Mouse (Mus musculus): Measurements from ENCODE around the gene Gm4131.

Gene Gm4131

GRCm38 (mm10) chr14:62546746-62547145 lies 20.0 kb downstream of the Gm4131 start:
- no peak for DNase-seq

DNA sequence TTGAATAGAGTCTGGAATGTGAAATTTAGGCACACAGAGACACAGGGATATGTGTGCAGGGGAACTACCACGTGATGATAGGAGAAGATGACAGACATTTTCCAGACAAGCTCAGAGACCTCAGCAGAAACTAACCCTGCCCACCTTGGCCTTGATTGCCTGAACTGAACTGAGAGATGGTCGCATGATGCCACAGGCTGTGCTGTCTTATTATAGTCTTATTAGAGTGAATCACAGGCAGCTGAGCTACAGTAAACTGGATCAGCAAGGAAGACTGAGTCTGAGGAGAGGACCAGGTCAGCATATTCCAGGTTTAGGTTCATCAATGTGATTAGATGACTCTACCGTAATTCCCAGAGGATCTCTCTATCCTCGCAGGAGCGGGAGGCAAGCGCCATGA lies 20.4 kb downstream of the Gm4131 start:
- no peak for DNase-seq

DNA sequence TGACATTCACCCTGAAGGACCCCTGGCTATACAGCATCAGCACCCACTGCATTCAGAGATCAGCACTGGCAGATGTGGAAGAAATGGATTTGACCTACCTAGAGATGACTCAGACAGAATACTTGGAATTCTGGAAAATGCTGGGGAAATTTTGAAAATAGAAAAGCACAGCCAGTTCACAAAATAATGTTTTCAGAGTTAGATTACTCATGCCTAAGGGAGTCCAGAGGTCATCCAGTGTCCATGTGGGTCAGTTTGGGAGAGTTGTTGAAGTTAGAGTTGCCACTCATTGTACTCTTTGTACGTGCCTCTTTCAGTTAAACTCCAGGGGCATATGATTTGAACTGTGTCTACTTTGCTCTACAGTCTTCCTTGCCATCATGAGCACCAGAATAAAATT lies 25.0 kb downstream of the Gm4131 start:
- DNase-seq = no peak

DNA sequence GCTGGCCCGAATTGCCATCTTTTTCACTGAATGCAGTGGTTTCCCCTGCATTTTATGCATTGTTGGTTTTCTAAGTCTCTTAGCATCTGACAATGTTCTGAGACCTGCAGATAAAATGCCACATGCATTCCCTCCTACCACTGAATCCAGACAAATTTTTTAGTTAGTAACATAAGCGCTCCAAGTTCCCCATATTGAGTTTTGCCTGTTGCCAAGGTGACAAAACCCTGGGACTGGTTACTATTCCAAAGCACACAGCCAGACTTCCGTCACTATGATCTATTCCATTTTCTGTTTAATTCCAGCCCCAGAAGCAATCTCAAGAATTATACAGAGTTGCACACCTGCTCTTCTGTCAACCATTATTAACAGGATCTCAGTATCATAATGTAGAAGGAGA lies 26.9 kb downstream of the Gm4131 start:
- no peak for DNase-seq

DNA sequence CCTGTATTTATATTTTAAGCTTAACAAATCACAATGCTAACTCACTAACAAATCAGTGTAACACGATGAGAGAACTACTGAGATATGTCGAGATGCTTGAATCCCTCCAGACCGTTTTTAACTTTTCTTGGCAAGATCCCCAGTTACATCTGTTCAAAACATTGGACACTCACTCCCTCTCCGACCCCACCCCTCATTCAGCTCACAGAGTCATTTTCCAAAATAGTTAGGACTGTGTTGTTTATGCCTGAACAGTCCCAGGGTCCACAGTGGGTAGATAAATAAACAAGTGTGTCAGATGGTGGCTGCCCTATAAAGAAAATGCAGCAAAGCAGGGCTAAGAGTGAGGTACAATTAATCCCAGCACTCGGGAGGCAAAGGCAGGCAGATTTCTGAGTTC lies 29.7 kb downstream of the Gm4131 start:
- no peak for DNase-seq

DNA sequence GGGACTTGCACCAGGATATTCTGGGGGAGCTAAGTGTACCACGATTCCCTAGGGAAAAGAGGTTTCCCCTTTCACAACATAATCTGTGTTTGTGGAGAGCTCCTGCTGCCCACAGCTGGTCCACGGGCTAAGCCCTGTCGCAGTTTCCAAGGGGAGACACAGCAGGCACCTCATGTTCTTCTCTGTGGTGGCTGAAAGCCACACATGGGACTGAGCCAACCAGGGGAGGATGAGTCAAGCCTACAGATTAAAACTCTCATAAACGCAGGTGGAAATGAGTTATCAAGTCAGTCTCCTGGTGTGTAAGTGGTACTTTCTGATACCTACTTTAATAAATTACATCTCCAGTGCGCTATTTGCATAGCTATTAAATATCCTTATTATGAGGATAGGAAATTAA lies 30.6 kb downstream of the Gm4131 start:
- peak in 1 of 2 experiments; percentile 12 for DNase-seq

DNA sequence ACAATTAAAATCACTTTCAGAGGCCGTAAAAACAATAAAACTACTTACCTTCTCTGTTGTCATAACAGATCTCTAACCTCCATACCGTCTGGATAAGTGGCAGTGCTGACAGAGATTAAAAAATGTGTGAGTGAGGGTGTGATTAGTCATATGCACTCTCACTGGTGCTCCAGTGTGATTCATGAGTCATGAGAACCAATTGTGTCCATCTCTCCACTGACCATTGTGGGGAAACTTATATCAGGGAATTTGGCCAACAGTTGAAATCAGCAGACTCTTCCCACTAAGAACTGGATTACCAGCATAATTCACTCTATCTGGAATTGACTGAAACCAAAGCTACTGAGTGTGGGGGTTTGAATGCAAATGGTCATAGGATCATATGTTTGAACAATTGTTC lies 35.8 kb downstream of the Gm4131 start:
- DNase-seq = no peak

GRCm38 (mm10) chr14:62512845-62513244 lies 53.9 kb downstream of the Gm4131 start:
- DNase-seq = no peak

DNA sequence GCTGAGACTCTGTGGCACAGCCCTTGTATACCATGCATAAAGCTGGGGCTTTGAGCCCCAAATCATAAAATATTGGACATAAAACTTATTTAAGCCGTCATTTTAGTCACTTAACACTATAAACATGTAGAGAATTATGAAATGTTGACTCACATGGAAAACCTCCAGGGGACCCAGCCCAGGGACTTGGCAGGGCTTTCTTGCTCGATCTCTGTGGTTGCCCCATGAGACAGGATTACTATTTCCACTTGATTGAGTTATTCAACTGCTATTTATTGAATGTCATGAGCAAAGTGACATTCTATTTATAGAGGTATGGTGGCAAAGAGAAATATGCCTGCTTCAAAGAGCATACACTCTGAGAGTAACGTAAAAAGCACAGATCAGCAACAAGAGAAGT lies 57.4 kb downstream of the Gm4131 start:
- no peak for DNase-seq

GRCm38 (mm10) chr14:62506261-62506660 lies 60.5 kb downstream of the Gm4131 start:
- DNase-seq = no peak

DNA sequence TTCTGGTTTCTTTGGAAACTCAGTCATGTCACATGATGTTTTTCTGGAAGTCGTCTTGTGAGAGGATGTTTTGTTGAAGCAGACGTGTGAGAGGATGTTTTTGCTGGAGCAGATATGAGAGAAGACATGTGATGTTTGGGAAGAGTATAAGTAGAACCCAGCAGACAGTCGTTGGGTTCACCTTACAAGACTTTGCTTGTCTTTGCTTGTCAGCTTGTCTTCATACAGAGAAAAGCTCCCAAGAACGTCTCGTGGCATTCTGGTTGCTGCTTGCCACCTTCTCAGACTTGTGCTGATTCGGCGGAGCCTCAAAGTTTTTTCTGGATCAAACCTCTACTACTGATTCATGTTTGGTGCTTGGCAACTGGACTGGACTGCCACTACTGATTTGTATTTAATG lies 69.3 kb downstream of the Gm4131 start:
- no peak for DNase-seq

DNA sequence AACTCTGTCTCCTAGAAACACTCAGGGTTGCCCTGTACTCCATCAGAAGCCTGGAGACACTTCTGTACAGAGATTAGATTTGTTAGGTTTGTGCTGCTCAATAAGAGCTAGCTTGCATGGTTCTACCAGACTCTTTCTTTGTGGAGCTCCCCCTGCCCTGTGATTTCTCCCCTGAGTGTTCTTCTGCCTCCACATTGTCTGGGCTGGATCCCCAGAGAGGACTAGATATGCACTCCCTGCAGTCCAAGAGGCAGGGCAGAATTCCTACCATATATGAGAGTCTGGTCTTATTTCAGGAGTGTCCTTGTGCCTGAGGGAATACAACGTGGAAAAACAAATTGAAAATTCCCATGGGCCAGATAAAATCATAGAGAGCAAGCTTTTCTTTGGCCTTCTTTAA lies 70.2 kb downstream of the Gm4131 start:
- DNase-seq = no peak

DNA sequence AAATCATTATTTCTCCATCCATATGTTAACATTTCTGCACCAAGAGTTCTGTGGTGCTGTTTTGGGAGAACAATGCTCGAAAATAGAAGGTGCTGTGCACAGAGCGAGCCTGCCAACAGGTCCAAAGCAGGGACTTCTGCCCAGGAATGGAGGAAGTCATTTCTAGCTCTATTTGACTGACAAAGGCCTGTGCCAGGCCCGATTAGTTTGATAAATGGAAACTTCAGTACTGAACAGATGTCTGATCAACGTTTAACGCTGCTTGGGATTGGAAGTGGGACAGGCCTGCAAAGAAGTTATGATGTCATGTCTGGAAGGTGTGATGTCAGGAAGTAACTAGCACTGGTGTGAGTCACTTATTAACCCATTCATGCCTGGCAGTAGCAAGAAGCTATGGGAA lies 73.3 kb downstream of the Gm4131 start:
- DNase-seq = no peak

DNA sequence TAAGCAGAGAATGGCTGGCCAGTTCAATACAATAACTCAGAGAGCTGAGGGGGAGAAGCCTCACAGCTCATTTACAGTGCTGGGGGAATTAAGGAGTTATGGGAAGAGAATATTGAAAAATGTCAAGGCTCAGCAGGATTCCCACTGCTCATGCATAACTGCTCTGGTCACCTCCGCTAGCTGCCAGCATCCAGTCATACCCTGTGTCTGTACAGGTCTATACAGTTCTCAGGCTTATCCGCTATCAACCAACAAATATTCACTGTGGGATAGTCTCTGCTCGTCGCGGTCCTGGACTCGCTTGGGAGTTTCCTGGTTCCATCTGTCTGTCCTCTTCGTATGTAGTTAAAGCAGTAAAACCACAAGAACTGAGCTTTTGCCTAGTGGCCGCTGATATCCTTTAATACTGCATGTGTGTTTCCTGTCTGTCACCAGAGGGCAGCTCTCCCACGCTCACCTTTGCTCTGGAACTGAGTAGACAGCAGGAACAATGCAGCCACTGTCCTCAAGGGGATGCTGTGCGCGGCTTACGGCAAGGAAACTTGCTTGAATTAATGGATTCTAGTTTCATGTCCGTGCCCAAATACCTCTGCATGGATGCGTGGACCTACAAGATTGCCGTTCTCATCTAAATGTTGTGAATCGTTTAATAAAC lies 74.4 kb downstream of the Gm4131 start:
- DNase-seq = peak; percentile 82 to 89

- peak; percentile 45 to 63 for DNase-seq
Measured at GRCm38 (mm10) chr14:62488270-62488669, 78.5 kb downstream of the Gm4131 start.

DNA sequence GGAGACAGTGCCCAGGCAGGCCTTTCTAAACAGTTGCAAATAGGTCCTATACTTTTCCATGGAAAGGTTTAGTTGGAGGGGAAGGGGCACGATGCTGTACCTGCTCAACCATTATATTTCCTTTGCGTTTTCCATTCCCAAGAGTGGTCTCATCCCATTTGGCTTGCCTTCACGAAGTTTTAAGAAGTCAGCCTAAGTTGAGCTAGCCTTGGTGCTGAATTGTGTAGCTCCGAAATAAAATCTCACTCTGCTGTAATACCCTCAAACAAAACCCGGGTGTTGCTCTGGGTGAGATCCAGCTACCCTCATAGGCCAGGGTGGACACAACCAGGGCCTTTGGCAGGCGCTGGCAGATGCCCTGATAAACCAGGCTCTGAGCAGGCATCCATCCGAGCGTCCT lies 85.3 kb downstream of the Gm4131 start:
- no peak for DNase-seq

DNA sequence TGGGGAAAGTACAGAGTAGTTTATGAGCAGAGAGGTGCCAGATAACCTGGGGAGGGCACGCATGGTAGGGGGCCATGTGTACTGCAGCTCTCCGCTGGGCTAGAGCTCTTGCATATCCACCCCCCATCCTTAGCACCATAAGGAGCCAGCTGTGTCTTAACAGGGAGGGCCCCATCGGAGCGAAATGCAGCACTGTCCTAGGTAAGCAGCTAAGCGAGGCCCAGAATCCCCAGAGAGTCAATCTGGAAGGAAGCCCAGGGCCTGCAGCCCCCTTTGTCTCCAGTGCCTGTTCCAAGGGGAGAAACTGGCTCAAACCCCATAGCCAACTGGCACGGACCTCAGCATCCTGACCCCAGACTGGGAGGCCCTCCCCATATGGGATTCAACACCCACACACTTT lies 87.3 kb downstream of the Gm4131 start:
- DNase-seq = no peak

DNA sequence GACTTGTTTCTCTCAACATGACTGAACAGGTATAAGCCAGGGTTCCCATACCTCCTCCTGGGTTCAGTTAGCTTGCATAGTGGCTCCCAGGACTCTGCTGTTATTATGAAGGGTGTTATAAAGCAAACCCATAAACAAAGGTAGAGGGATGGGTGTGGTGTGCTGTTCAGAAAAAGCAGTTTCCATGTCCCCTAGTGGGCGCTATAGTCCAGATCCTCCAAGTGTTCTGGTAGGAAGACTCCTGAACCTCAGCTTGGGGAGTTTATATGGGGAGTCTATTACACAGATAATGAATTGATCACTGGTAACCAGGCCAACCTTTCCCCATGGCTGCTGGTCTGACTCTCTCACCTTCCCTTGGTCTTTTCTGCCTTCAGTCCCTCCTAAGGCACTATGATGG lies 92.2 kb downstream of the Gm4131 start:
- DNase-seq = no peak

- no peak for DNase-seq
Measured at GRCm38 (mm10) chr14:62472061-62472460, 94.7 kb downstream of the Gm4131 start.

DNA sequence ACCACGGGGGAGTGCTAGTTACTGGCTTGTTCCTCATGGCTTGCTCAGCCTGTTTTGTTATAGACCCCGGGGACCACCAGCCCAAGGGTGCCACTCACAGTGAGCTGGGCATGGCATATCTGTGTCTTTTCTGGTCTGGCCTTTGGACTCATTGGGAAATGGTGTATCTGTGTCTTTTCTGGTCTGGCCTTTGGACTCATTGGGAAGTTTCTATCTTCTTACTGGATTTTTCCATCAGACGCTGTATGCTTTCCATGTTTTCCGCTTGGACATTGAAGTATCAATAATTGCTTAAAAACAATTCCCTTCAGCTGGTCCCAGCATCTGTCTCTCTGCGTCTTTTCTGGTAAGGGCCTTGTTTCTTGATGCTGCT lies 98.0 kb downstream of the Gm4131 start:
- DNase-seq = no peak

- DNase-seq = no peak
Measured at GRCm38 (mm10) chr14:62468119-62468752, 98.5 kb downstream of the Gm4131 start.

DNA sequence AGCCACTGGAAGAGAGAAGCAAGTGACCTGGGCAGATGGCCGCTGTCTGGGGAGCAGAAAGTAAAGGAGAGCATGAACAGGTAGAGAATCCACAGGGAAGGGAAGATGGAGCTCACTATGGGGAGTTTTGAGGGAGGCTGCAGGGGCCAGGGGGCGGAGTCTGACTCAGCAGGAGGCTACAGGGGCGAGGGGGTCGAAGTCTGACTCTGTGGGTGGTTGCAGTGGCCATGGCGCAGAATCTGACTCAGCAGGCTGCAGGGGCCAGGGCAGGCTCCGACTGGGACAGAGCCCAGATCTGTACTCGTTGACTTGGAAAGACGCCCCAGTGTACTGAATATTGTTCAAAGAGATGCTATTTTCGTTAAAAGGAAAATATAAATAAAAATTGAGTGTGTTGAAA lies 101.8 kb downstream of the Gm4131 start:
- DNase-seq = peak; percentile 42 to 43

DNA sequence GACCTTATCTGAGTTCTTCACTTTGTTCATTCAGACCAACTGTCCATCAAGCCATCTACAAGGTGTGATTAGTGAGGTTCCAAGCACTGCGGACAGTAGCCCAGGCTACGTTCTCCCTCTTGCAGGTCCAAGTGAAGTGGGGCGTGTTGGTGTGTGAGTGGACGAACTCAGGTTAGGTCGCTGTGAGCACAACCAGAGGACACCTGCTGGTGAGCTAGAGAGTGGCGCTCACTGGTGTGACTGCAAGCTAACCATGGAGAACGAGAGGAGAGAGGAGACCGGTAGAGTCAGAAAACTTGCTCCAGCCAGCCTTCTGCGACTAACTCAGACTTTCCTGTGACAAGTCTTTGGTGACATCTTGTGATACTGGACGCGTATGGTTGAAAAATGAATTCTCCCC lies 107.2 kb downstream of the Gm4131 start:
- DNase-seq = no peak

GRCm38 (mm10) chr14:62457420-62458181 lies 109.1 kb downstream of the Gm4131 start:
- peak; percentile 87 to 93 for DNase-seq
